Mouse (Mus musculus) right cerebral cortex, postnatal 4 days (tissue): Measurements from ENCODE around the gene Dgki.

Source experiments
- DNase-seq: peaks from one replicate; pipeline ENCODE4 v3.0.0-alpha.2; 2022

The Dgki gene

DNA sequence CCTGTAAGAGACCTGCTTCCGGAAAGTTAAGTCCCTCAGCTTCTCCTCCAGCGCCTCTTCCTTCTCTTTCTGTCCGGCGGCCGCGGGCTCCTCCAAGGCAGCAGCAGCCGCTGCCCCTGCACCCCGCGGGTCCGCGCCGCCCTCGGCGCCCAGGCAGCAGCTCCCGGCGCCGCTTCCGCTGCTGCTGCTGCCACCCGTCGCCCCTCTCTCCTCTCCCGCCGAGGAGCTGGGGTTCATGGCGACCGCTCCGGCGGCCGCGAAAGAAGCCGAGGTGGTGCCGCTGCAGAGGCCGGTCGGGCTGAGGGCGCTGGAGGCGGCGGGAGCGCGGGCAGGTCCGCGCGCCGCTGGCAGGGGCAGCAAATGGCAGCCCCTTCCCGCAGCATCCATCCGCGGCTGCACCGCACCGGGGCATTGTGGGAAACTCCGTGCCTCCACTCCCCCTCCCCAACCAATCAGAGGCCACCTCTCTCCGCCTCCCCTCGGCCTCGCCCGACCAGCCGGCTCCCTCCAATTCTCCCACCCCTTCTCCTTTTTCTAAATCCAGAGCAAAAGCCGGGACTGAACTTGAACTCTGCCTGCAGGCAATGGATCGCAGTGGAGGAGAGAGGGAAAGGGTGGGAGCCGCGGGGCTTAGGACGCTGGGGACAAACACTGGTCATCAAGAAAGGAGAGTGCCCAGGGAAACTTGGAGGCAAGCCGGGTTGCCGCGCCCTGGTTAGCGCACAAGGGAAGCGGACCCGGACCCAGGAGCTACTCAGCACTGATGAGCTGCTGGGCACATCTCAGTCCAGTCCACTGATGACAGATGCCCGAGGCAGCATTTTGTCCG, at the start of gene Dgki:
Gene Dgki (minus strand): TSS at position 623 of the 829 bp plus-strand sequence.
- DNase-seq: peak; percentile 82

DNA sequence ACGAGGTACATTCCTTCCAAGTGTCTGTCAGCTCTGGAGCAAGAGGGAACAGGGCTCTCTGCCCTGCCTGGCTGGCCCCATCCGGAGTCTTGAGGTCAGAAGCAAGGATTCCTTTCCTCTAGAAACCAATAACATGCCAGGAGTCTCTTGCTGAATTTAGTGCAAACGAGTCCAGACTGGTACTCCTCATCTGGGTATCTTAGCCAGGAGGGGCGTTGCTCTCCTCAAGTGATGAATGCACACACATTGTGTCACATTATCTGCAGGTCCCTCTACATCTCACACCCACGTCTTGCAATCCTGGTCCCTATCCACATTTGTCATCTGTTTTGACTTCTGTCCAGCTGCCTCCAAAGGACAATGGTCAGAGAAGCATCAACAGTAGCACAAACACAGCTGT, 47.6 kb upstream of the Dgki start:
- no peak for DNase-seq

- DNase-seq: no peak
Observed at GRCm38 (mm10) chr6:37338055-37338454, 38.1 kb upstream of the Dgki start.

- DNase-seq: no peak
Observed at GRCm38 (mm10) chr6:37336831-37337260, 36.9 kb upstream of the Dgki start.

DNA sequence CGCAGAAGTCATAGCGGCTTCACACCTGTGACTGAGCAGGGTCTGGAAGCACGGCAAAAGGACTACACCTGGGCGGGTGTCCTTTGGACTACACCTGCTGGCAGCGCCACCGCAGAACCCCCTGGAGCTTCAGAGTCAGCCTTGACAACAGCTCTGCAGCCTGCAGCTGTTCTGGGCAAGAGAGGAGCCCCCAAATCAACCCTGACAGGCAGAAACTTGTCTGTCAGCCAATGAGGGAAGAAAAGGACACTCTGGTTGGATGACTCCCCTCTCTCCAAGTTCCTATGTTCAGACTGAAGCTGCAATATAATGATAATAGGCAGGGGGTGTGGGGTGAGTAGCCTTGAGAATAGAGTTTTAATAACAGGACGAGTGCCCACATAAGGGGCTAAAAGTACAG, 36.4 kb upstream of the Dgki start:
- no peak for DNase-seq

GRCm38 (mm10) chr6:37332846-37333245, 32.9 kb upstream of the Dgki start:
- no peak for DNase-seq

- peak; percentile 56 for DNase-seq
Observed at GRCm38 (mm10) chr6:37329901-37330864, 30.2 kb upstream of the Dgki start.

DNA sequence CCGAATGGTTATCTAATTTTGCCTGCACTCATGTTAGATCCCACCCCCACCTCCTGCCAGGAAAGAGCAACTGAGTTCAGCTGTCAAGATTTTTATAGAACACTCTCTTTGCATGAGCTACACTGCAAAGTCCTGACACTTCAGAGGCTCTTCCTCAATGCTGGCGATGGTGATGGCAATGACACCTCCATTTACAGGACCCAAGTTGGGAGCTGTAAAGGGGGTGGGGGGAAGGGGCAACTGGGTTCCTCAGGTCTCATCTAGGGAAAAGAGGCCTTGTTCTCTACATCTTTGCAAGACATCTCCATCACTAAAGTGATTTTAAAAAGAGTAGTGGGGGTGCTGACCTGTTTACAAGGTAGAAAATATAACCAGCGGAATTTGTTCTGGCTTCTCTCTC, 29.4 kb upstream of the Dgki start:
- no peak for DNase-seq

- no peak for DNase-seq
Observed at GRCm38 (mm10) chr6:37328671-37329070, 28.7 kb upstream of the Dgki start.

- no peak for DNase-seq
Observed at GRCm38 (mm10) chr6:37327519-37327918, 27.5 kb upstream of the Dgki start.

DNA sequence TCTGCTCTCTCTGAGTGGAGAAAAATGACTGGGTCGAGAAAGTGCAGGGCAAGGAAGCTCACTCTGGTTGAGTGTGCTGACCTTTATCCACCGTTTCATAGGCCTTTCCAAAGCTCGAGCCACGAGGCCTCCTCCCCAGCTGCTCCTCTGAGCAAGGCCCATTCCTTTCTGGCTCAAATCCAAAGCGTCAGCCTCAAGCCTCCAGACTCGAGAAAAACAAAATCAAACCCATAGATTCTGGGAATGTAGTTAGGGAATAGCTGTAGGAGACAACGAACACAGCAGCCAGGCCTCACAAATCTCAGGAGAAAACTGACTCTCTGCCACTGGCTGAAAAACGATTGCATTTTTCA, 26.6 kb upstream of the Dgki start:
- no peak for DNase-seq

- DNase-seq: no peak
Observed at GRCm38 (mm10) chr6:37325906-37326602, 26.1 kb upstream of the Dgki start.

DNA sequence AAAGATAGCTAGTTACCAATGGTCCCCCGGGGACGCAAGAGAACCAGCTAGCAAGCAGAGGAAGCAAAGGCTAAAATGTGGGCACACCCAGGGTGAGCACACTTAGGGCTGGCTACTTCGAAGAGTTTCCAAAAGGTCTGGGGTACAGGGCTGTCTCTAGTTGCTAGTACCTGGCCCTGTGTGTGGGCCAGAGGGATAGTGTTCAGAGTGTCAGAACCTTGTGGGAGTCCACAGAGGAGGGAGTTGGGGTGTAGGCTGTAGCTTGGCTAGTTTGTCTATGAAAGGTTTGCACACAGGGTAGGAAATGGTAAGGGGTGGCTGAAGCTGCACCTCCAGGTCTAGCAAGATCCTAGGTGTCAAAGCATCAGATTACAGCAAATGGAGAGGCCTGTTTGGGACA, 25.1 kb upstream of the Dgki start:
- no peak for DNase-seq

DNA sequence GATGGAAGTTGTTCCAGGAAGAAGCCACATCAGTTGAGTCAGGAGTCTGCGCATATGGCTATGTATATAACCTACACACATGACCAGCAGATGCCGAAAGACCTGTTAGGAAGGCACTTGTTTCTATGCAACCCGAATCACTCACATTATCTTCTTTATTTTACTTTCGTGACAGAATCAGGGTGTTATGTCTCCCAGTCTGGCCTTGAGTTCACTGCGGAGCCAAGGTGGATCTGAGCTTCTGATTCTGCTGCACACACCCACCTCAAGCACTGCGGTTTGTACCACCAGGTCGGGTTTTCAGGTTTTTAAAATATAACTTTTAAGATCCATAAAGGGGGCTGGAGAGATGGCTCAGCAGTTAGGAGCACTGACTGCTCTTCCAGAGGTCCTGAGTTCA, 22.7 kb upstream of the Dgki start:
- DNase-seq: no peak

GRCm38 (mm10) chr6:37322088-37322487, 22.1 kb upstream of the Dgki start:
- no peak for DNase-seq

- no peak for DNase-seq
Observed at GRCm38 (mm10) chr6:37317904-37318303, 17.9 kb upstream of the Dgki start.

DNA sequence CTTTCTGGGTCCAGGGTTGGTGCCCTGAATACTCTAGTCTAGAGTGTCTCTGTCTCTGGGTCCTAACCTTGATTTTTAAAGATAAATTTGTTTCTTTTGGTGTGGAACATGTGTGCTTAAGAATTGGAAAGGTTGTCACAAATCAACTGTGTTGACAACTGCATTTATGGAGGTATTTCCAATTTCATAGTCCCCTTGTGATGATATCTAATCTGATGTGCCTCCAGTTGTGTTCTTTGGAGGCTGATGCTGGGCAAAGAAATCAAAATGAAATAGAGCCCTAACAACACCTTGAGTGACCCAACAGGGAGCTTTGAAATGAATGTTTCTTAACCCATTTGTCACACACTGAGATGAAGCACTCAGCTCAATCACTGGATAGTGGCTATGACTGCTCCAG, 15.5 kb upstream of the Dgki start:
- DNase-seq: no peak

DNA sequence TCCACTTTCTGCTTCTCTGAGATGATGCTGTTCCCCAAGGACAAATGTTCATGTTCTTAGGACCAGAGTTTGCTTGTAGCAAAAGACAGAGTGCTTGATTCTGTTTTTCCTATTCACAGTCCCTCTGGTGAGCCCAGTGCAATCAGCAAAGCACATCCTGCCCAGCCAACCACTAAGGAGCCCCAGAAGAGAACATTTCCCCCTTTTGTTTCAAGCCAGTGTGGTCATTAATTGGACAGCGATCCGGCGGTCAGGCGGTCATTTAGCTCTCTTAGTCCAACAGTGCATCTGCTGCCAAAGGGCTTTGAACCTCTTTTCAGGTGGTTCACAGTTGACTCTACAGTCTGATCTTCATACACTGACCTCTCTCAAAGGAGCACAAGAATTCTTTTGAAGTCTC, 10.6 kb upstream of the Dgki start:
- no peak for DNase-seq

GRCm38 (mm10) chr6:37306616-37307015, 6.6 kb upstream of the Dgki start:
- DNase-seq: no peak

- peak; percentile 30 for DNase-seq
Observed at GRCm38 (mm10) chr6:37300492-37300891, 508 bp upstream of the Dgki start.

GRCm38 (mm10) chr6:37298982-37299381, 1.0 kb downstream of the Dgki start:
- DNase-seq: no peak

DNA sequence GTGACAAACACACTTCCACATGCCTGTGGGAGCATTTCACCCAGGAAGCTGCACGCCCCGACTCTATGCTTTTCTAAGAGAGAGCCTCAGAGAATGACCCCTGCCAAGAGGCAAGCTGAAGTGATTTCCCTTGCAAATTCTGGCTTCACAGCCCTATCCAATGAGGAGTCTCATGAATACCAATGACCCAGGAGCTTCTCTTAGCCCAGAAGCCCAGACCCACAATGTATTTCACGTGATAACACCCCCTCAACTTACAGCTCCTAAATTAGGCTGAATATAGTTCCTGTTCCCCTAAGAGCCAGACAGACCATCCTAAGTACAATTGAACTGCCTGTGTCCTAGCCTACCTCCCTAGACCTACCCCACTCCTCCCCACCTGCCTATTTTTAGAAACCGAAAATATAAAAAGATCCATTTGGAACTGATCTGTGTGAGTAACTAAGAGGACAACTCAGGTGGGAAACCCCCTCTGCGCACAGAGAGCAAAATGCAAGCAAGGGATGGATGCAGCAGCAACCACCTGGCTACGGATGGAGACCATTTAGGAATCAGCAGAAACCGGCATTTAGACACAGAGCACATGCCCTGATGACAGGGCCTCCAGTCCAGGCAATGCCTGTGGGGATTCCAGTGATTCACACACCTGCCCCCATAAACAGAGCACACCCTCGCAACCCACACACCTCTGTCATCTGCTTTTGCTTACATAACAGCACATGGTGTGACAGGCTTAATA, 2.1 kb downstream of the Dgki start:
- DNase-seq: no peak

GRCm38 (mm10) chr6:37292068-37292467, 7.9 kb downstream of the Dgki start:
- DNase-seq: no peak
